Comparison of ENCODE assay signal across 20 mouse cellular contexts in the genomic region with DNA sequence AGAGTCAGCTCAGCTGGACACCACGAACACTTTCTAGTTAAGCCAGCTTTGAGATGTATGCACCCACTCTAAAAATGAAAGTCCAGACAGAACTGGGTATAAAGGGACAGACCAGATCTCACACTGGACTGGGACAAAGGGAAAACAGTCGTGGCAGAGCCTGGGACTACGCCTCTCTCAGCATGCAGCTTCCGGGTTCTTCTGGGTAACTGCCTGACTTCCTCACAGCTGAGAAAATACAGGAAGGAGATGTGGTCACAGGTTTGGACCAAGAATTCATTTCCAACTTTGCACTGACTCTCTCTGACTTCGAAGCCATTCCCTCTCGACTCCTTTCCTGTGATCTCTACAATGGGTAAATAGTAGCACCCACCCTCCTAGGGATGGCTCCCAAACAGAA. TPM values are rescaled to one million over a fixed set of nuclear protein-coding genes. Genes with fewer than 3 reads are reported as not detected.
DNase-seq lines count a peak whose midpoint lies in the region; ATAC-seq lines count a peak whose summit lies in the region.
"Had no signal": no experiment of that assay in that cellular context is flagged by ENCODE, and none has a peak within 500 bp of the region (broad histone marks: within the 10 kb centered on the region; RNA-seq: fewer than 3 reads in every experiment).

No protein-coding gene starts in this region.

- no peaks in the 10 kb centered on the region for H3K27me3 ChIP-seq in heart, embryonic 10.5 days (ENCODE audit: insufficient read depth, poor library complexity, severe bottlenecking)
- H3K27me3 ChIP-seq in neural tube, embryonic 15.5 days (replicated peaks), result no peaks in the 10 kb centered on the region
- H3K27me3 ChIP-seq: heart, embryonic 13.5 days had no signal

- 74% methylated on average over 6 of the region's 6 CpGs for WGBS in heart, embryonic 10.5 days
- WGBS in neural tube, embryonic 15.5 days, result 68% methylated on average over 6 of the region's 6 CpGs

- no peak overlapping the region for H3K4me2 ChIP-seq in neural tube, embryonic 15.5 days
- H3K4me2 ChIP-seq: heart, embryonic 13.5 days had no signal

- no peak for ATAC-seq in neural tube, embryonic 15.5 days (ENCODE audit: low FRiP score)
- ATAC-seq in hematopoietic stem cell, adult 5-6 weeks (replicated peaks in 1 of 2; ENCODE audit: insufficient read depth in 1 of 2, low FRiP score in 2 of 2, low TSS enrichment in 1 of 2, low read depth in 1 of 2, poor library complexity in 2 of 2, severe bottlenecking in 2 of 2), result peak; percentile 34 to 69; a peak in 3 of 4 replicates

- H3K4me3 ChIP-seq in heart, embryonic 10.5 days, result no peak overlapping the region
- H3K4me3 ChIP-seq in neural tube, embryonic 15.5 days (replicated peaks), result no peak overlapping the region
- H3K4me3 ChIP-seq: heart, embryonic 13.5 days; hindbrain, embryonic 10.5 days had no signal

- H3K36me3 ChIP-seq in heart, embryonic 10.5 days, result no peaks in the 10 kb centered on the region
- no peaks in the 10 kb centered on the region for H3K36me3 ChIP-seq in neural tube, embryonic 15.5 days
- H3K36me3 ChIP-seq: heart, embryonic 13.5 days; hindbrain, embryonic 10.5 days had no signal

- H3K4me1 ChIP-seq in heart, embryonic 10.5 days, result no peaks in the 10 kb centered on the region
- no peaks in the 10 kb centered on the region for H3K4me1 ChIP-seq in neural tube, embryonic 15.5 days
- H3K4me1 ChIP-seq: heart, embryonic 13.5 days; hindbrain, embryonic 10.5 days had no signal

- DNase-seq in heart, adult 11 months, result peak; percentile 94
- no peak for DNase-seq in heart, embryonic 10.5 days (ENCODE audit: low spot score)
- peak; percentile 15 for DNase-seq in neural tube, embryonic 10.5 days (ENCODE audit: extremely low spot score, low spot score)
- DNase-seq in naive thymus-derived CD4-positive, alpha-beta T cell, adult 2 months (ENCODE audit: low read depth), result peak; percentile 18
- DNase-seq in adrenal gland, postnatal 36 days, result no peak
- no peak for DNase-seq in natural killer cell, adult 2 months (ENCODE audit: low spot score in 2 of 2)
- DNase-seq: adrenal gland, postnatal 14 days; cerebellum, adult 9-10 months; embryo, embryonic 11 days; gastrocnemius, postnatal 10 days; kidney, adult 2 months; kidney, postnatal 25 days had no signal

- H3K9ac ChIP-seq in neural tube, embryonic 15.5 days (replicated peaks), result no peak overlapping the region
- H3K9ac ChIP-seq: heart, embryonic 13.5 days had no signal

- H3K27ac ChIP-seq in heart, embryonic 10.5 days, result no peak overlapping the region
- H3K27ac ChIP-seq in neural tube, embryonic 15.5 days (replicated peaks), result no peak overlapping the region
- H3K27ac ChIP-seq: heart, embryonic 13.5 days had no signal

- no peaks in the 10 kb centered on the region for H3K9me3 ChIP-seq in heart, embryonic 10.5 days
- H3K9me3 ChIP-seq in neural tube, embryonic 15.5 days (replicated peaks), result no peaks in the 10 kb centered on the region
- H3K9me3 ChIP-seq: heart, embryonic 13.5 days; hindbrain, embryonic 10.5 days had no signal

RNA-seq across cellular contexts. Expression of a gene that starts 1.6 kb away (rescaled TPM):
- not detected in 2 replicates for polyA plus RNA-seq in heart, embryonic 10.5 days (2016; fragmentation: Nextera tagmentation; extraction: Ambion mirVana)
- polyA plus RNA-seq in neural tube, embryonic 15.5 days (2015; fragmentation: Nextera tagmentation; extraction: Ambion mirVana), result not detected in 2 replicates
- not detected in 2 replicates for total RNA-seq in hematopoietic stem cell, adult 5-6 weeks (2017)
- total RNA-seq in adrenal gland, postnatal 36 days (2021), result not detected
- total RNA-seq: adrenal gland, postnatal 14 days; gastrocnemius, postnatal 10 days had no signal
- polyA plus RNA-seq: forebrain, embryonic 11.5 days; frontal cortex, adult 2 months; heart, embryonic 13.5 days; hindbrain, embryonic 10.5 days; kidney, adult 2 months; limb, embryonic 14.5 days; liver, embryonic 16.5 days had no signal

Comparison
In these comparisons a context has a peak if more than half of its experiments do, and no peak if none do; other contexts are left out.
1. DNase-seq: peak in heart, adult 11 months (single experiment), neural tube, embryonic 10.5 days (single experiment) and naive thymus-derived CD4-positive, alpha-beta T cell, adult 2 months (single experiment); none in heart, embryonic 10.5 days (single experiment), adrenal gland, postnatal 36 days (0 of 2) and natural killer cell, adult 2 months (0 of 2).